ENCODE assay signal across 16 mouse cellular contexts in genomic region chr1:62428736-62429135, GRCm38 (mm10).
DNase-seq lines count a peak whose midpoint lies in the region; ATAC-seq lines count a peak whose summit lies in the region.
"Had no signal": no experiment of that assay in that cellular context is flagged by ENCODE, and none has a peak within 500 bp of the region (broad histone marks: within the 10 kb centered on the region; RNA-seq: fewer than 3 reads in every experiment).

No protein-coding gene starts in this region.

- 72% methylated on average over 6 of the region's 6 CpGs for WGBS in hindbrain, embryonic 10.5 days
- WGBS in hindbrain, embryonic 11.5 days = 69% methylated on average over 6 of the region's 6 CpGs
- 67% methylated on average over 6 of the region's 6 CpGs for WGBS in midbrain, embryonic 10.5 days
- 73% methylated on average over 6 of the region's 6 CpGs for WGBS in midbrain, embryonic 11.5 days

- no peak overlapping the region for H3K9ac ChIP-seq in hindbrain, embryonic 11.5 days (ENCODE audit: low read depth, low read length)
- H3K9ac ChIP-seq in midbrain, embryonic 11.5 days (ENCODE audit: low read length) = no peak overlapping the region
- H3K9ac ChIP-seq: forebrain, embryonic 13.5 days; forebrain, postnatal 0 days; heart, embryonic 12.5 days; hindbrain, embryonic 13.5 days had no signal

- no peaks in the 10 kb centered on the region for H3K36me3 ChIP-seq in hindbrain, embryonic 10.5 days
- H3K36me3 ChIP-seq in hindbrain, embryonic 11.5 days (ENCODE audit: control insufficient read depth, insufficient read depth, low read length) = no peaks in the 10 kb centered on the region
- no peaks in the 10 kb centered on the region for H3K36me3 ChIP-seq in midbrain, embryonic 10.5 days
- no peaks in the 10 kb centered on the region for H3K36me3 ChIP-seq in midbrain, embryonic 11.5 days (ENCODE audit: control insufficient read depth, insufficient read depth, low read length)
- H3K36me3 ChIP-seq: heart, embryonic 12.5 days; hindbrain, embryonic 13.5 days had no signal

- no peak for DNase-seq in hindbrain, embryonic 10.5 days (ENCODE audit: low spot score)
- no peak for DNase-seq in hindbrain, embryonic 11.5 days (ENCODE audit: low spot score)
- DNase-seq in kidney, adult 9 months = peak; percentile 70
- DNase-seq in kidney, adult 18-20 months = no peak
- no peak for DNase-seq in midbrain, embryonic 10.5 days (ENCODE audit: low spot score)
- DNase-seq in midbrain, embryonic 11.5 days (ENCODE audit: low spot score, missing footprints) = no peak
- no peak for DNase-seq in adrenal gland, postnatal 36 days
- DNase-seq: adrenal gland, postnatal 10 days; cerebellum, adult 18-20 months; cerebellum, adult 9-11 months; cerebellum, postnatal 36 days; forebrain, postnatal 0 days; gastrocnemius, postnatal 14 days had no signal

- H3K9me3 ChIP-seq in hindbrain, embryonic 10.5 days = no peaks in the 10 kb centered on the region
- H3K9me3 ChIP-seq in hindbrain, embryonic 11.5 days (ENCODE audit: control insufficient read depth, low read length) = no peaks in the 10 kb centered on the region
- H3K9me3 ChIP-seq in midbrain, embryonic 10.5 days (replicated peaks) = no peaks in the 10 kb centered on the region
- H3K9me3 ChIP-seq in midbrain, embryonic 11.5 days (ENCODE audit: control insufficient read depth, low read length) = no peaks in the 10 kb centered on the region
- H3K9me3 ChIP-seq: forebrain, embryonic 13.5 days; heart, embryonic 12.5 days; hindbrain, embryonic 13.5 days had no signal

- no peak overlapping the region for H3K4me2 ChIP-seq in hindbrain, embryonic 11.5 days (replicated peaks; ENCODE audit: low read depth, low read length)
- no peak overlapping the region for H3K4me2 ChIP-seq in midbrain, embryonic 11.5 days
- H3K4me2 ChIP-seq: heart, embryonic 12.5 days; hindbrain, embryonic 13.5 days had no signal

- H3K27ac ChIP-seq in hindbrain, embryonic 10.5 days = peak overlapping the region; percentile 71
- no peak overlapping the region for H3K27ac ChIP-seq in hindbrain, embryonic 11.5 days (ENCODE audit: low read depth, low read length)
- H3K27ac ChIP-seq in midbrain, embryonic 10.5 days (replicated peaks) = peak overlapping the region; percentile 65
- H3K27ac ChIP-seq in midbrain, embryonic 11.5 days (ENCODE audit: low read depth, low read length) = no peak overlapping the region
- H3K27ac ChIP-seq: forebrain, embryonic 13.5 days; hindbrain, embryonic 13.5 days had no signal

- peaks cover 20% of the 10 kb centered on the region for H3K4me1 ChIP-seq in hindbrain, embryonic 10.5 days (replicated peaks)
- no peaks in the 10 kb centered on the region for H3K4me1 ChIP-seq in hindbrain, embryonic 11.5 days (replicated peaks; ENCODE audit: control insufficient read depth, insufficient read depth, low read length)
- peaks cover 25% of the 10 kb centered on the region for H3K4me1 ChIP-seq in midbrain, embryonic 10.5 days
- H3K4me1 ChIP-seq in midbrain, embryonic 11.5 days (ENCODE audit: control insufficient read depth, insufficient read depth, low read length) = peaks cover 5% of the 10 kb centered on the region; the same call in 1 of the 2 replicates
- H3K4me1 ChIP-seq: heart, embryonic 12.5 days had no signal

- ATAC-seq in hindbrain, embryonic 11.5 days (ENCODE audit: low FRiP score) = no peak
- ATAC-seq in midbrain, embryonic 11.5 days (ENCODE audit: low FRiP score) = no peak

- no peak overlapping the region for H3K4me3 ChIP-seq in hindbrain, embryonic 10.5 days
- H3K4me3 ChIP-seq in hindbrain, embryonic 11.5 days (ENCODE audit: low read depth, low read length) = no peak overlapping the region
- no peak overlapping the region for H3K4me3 ChIP-seq in midbrain, embryonic 10.5 days
- H3K4me3 ChIP-seq in midbrain, embryonic 11.5 days (ENCODE audit: low read depth, low read length) = no peak overlapping the region
- H3K4me3 ChIP-seq: forebrain, embryonic 13.5 days; heart, embryonic 12.5 days; hindbrain, embryonic 13.5 days had no signal

- H3K27me3 ChIP-seq in hindbrain, embryonic 10.5 days (ENCODE audit: insufficient read depth, poor library complexity, severe bottlenecking) = no peaks in the 10 kb centered on the region
- H3K27me3 ChIP-seq in hindbrain, embryonic 11.5 days (ENCODE audit: control insufficient read depth, insufficient read depth, low read length) = no peaks in the 10 kb centered on the region
- H3K27me3 ChIP-seq in midbrain, embryonic 10.5 days (ENCODE audit: low read depth, poor library complexity, severe bottlenecking) = peaks cover 17% of the 10 kb centered on the region; the same call in 1 of the 2 replicates
- H3K27me3 ChIP-seq in midbrain, embryonic 11.5 days (ENCODE audit: control insufficient read depth, insufficient read depth, low read length) = no peaks in the 10 kb centered on the region; the same call in 1 of the 2 replicates
- H3K27me3 ChIP-seq: heart, embryonic 12.5 days; hindbrain, embryonic 13.5 days had no signal

Comparison
In these comparisons a context has a peak if more than half of its experiments do, and no peak if none do; other contexts are left out.
1. H3K27ac ChIP-seq: peak in hindbrain, embryonic 10.5 days (single experiment) and midbrain, embryonic 10.5 days (single experiment); none in hindbrain, embryonic 11.5 days (single experiment) and midbrain, embryonic 11.5 days (single experiment).